Mouse (Mus musculus): ENCODE measurements around the gene Bphl.

GRCm38 (mm10) chr13:34072847-34073246 lies 35.5 kb downstream of the Bphl start:
- TF ChIP-seq POLR2A (IDR thresholded peaks at IDR 0.05; ENCODE audit: insufficient read length, low read depth): no peak
- no peak for TF ChIP-seq TCF3 (IDR thresholded peaks at IDR 0.05; ENCODE audit: insufficient read length, low read depth)
- TF ChIP-seq MYOG (IDR thresholded peaks at IDR 0.05; ENCODE audit: control insufficient read depth in 1 of 3, insufficient read depth in 1 of 3, insufficient read length in 2 of 3, low read depth in 2 of 3): peak in 2 of 3 experiments; percentile 19 to 73
- peak; percentile 73 for TF ChIP-seq POLR2AphosphoS2 (IDR thresholded peaks at IDR 0.05; ENCODE audit: insufficient read length, low read depth)
- TF ChIP-seq SRF (IDR thresholded peaks at IDR 0.05; ENCODE audit: control insufficient read depth, insufficient read length, low read depth): no peak
- TF ChIP-seq USF1 (IDR thresholded peaks at IDR 0.05; ENCODE audit: low read depth): no peak
- TF ChIP-seq TCF12 (IDR thresholded peaks at IDR 0.05; ENCODE audit: insufficient read depth, poor library complexity, severe bottlenecking): no peak
- TF ChIP-seq MYOD1 (IDR thresholded peaks at IDR 0.05; ENCODE audit: control insufficient read depth in 1 of 3, insufficient read length in 2 of 3, low read depth in 2 of 3): peak in 2 of 3 experiments; percentile 84 to 92
- no peak for TF ChIP-seq E2F4 (IDR thresholded peaks at IDR 0.05; ENCODE audit: insufficient read depth)
- TF ChIP-seq MAX (IDR thresholded peaks at IDR 0.05; ENCODE audit: low read depth): no peak
- no peak for TF ChIP-seq CEBPB (IDR thresholded peaks at IDR 0.05; ENCODE audit: insufficient read depth, poor library complexity, severe bottlenecking)
- TF ChIP-seq REST (IDR thresholded peaks at IDR 0.05; ENCODE audit: insufficient read depth, insufficient read length): no peak

All from myocyte (in vitro differentiated cells).